Mouse (Mus musculus) left cerebral cortex, adult 9 months (tissue): ENCODE measurements at regions not wholly inside any gene's neighbourhood (a gene's known extent, or its start where the extent isn't known, plus 50 kb on each side); places are given as distances from the start of the nearest gene placed in this dataset.
A peak's percentile ranks its signal among the peaks of the same experiment; 100 is the strongest.

ENCODE experiments used
- DNase-seq, 2 experiments: peaks; one replicate each; pipeline ENCODE4 v3.0.0; 2022; ENCODE audit warnings: low spot score in 2 of 2

GRCm38 (mm10) chr9:113421645-113422044, 286.4 kb downstream of the Pdcd6ip start:
- no peak for DNase-seq

GRCm38 (mm10) chr9:113421121-113421520, 286.9 kb downstream of the Pdcd6ip start:
- no peak for DNase-seq

GRCm38 (mm10) chr9:113419801-113420200, 288.3 kb downstream of the Pdcd6ip start:
- no peak for DNase-seq

- no peak for DNase-seq
Observed at GRCm38 (mm10) chr9:113417106-113417505, 291.0 kb downstream of the Pdcd6ip start.

DNA sequence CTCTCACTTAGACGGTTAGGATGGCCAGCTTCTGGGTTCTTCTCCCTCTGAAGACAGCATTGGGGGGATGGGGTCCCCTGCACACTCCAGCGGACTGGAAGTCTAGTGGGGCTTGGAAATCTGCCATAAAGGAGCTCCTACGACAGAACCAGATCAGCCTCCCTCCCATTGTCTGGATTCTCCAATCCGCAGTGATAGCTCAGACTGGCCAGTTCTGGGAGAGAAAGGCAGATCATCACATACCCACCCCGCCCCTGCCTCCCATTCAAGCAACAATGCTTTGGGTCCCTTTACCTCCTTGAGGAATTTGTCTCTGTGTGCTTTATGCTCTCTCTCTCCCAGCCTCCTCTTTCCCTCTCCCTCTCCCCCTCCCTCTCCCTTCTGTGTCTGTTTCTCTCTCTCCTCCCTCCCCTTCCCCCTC, 292.5 kb downstream of the Pdcd6ip start:
- DNase-seq: no peak

DNA sequence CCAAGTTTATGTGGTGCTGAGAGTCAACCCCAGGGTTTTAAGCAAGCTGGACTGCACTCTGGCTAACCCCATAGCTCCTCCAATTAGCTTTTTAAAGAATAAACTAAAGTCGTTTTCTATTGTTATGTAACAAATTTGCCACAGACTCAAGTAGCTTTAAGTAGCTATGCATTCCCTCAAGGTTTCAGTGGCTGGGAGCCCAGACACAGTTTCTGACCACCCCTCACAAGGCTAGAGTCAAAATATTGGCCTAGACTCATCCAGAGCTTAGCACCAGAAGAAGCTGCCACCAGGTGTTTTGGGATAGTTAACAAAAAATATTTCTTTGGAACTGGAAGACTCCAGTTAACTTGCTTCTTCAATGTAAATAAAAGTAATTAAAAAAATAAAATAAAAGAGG, 293.4 kb downstream of the Pdcd6ip start:
- no peak for DNase-seq

- no peak for DNase-seq
Observed at GRCm38 (mm10) chr9:113413851-113414250, 294.2 kb downstream of the Pdcd6ip start.

DNA sequence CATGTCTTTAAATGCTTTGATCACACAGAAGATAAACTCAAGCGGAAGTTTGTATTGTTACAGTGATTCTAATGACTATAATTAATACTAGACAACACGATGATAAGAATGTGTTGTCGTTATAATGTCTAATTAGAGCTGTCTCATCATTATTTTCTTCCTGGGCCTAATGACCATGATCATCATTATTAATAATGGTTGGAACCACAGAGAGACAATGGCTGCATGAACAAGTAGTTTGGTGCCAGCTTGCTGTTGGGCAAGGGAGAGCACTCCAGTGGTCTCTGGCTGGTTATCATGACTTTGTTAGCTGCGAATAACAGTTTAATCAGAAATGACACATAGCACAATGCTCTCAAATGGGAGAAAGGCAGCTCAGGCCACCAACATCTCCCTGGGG, 296.4 kb downstream of the Pdcd6ip start:
- DNase-seq: no peak

- no peak for DNase-seq
Observed at GRCm38 (mm10) chr9:113408521-113408920, 299.5 kb downstream of the Pdcd6ip start.

DNA sequence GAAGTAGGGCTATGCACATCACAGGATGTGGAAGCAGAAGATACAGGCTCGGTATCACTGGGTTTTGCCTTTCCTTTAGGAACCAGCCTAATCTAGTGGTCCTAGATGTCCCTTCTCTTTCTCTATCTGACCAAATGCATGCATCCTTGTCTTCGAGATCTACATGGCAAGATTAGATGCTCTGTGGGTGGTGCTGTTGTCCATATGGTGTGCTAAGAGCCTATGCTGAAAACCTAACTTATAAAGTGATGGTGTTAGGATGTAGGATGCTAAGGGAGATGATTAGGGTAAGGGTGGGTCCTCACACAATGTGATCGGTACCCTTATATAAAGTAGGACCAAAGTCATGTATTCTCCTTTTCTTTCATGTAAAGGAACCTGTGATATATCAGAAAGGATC, 313.7 kb downstream of the Pdcd6ip start:
- DNase-seq: no peak

DNA sequence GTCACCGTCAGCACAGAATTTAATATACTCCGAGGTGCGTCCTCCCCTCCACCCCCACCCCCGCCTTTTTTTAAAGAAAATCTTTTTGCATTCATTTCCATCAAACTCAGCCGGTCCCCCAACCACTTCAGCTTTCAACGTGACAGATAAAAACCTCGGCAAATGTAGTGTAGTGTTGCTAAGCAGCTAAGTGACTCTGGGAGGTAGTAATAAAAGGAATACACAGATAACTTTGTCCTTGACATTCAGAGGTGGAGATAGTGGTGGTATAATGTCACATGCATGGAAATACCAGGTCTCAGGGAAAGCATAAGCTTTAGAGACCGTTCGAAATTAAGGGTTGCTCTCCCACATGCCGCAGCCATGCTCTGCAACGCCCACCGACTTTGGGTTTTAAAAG, 320.7 kb downstream of the Pdcd6ip start:
- no peak for DNase-seq

DNA sequence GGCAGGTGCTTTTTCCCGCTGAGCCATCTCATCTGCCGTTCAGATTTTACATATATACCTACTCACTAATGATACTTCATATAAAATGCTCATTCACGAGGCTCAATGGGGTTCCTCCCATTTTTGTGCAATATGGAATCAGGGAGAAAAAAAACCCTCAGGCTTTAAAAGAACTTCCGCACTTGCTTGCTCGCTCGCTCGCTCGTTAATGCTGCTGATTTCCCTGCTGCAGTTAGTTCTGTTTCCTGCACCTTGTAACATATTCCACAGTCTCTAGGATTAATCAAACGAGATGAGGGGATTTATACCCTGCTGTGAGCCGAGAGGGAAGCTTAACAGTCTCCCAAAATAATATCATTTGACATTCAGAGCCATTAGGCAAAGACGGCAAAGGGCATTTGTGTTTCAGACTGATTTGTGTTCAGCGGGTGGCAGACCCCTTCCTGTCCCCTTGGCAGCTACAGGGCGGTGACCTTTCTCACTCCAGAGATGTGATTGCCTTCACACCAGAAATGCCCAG, 326.4 kb downstream of the Pdcd6ip start:
- no peak for DNase-seq

- DNase-seq: no peak
Observed at GRCm38 (mm10) chr9:113380408-113381129, 327.5 kb downstream of the Pdcd6ip start.

- DNase-seq: no peak
Observed at GRCm38 (mm10) chr9:113378525-113378924, 329.5 kb downstream of the Pdcd6ip start.

DNA sequence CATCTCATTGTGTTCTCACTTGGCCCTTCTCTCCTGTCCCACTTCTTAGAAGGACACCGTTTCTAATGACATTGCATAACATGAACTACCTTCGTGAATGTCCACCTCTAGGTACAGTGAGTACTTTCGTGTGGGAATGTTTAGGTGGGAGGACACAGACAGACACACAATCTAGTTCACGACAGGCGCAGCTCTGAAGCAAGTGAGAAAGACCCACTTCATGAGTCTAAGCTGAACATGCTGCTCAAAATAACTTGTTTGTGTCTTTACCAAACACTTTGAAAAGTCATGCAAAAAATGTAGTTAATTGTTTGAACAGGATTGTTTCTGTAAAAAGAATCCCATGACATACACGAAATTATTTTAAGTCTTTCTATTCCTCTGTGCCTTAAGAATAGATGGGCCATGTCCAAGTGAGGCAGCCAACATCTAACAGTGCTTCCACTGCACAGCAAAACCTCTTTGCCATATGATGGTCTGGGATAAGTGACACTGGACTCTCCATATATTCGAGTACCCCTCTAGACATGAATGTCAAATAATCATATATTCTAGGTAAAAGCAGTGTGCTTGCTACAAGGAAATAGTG, 336.2 kb downstream of the Pdcd6ip start:
- DNase-seq: peak; percentile 34 to 35

- DNase-seq: no peak
Observed at GRCm38 (mm10) chr9:113347942-113348341, 360.1 kb downstream of the Pdcd6ip start.

DNA sequence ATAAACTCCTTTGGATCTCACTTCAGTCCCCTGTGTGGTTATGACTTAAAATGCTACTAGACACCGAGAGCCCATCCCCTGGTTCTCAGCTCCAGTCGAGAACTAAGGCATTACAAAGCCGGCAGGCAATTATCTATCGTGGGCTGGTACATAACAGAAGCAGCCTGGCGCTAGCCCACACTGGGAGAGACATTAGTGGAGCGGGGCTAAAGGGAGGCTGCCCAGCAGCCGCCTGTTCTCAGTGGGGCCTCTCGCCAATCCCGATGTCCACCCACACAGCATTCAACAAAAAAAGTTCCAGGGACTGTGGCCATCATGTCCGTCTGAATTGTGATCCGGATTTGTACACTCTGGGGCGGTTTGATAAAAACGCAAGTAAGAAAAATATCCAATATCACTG, 361.5 kb downstream of the Pdcd6ip start:
- peak in 1 of 2 experiments; percentile 69 for DNase-seq

DNA sequence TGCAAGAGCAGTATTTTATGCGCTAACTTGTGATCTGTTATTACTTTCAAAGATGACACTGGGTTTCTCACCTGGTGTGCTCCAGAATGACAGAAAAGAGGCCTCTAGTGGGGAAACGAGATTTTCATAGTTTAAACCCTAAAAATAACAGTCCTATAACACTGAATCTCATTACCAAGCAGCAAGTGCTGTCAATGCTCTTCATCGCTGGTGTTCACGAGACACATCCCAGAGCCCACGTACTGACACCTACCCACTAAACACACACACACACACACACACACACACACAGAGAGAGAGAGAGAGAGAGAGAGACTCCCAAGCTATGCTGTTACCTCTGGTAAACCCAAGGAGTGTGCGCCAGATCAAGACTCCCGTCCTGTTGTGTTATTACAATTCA, 365.9 kb downstream of the Pdcd6ip start:
- DNase-seq: peak; percentile 76 to 77

GRCm38 (mm10) chr9:113340838-113341237, 367.2 kb downstream of the Pdcd6ip start:
- DNase-seq: peak; percentile 54 to 63

DNA sequence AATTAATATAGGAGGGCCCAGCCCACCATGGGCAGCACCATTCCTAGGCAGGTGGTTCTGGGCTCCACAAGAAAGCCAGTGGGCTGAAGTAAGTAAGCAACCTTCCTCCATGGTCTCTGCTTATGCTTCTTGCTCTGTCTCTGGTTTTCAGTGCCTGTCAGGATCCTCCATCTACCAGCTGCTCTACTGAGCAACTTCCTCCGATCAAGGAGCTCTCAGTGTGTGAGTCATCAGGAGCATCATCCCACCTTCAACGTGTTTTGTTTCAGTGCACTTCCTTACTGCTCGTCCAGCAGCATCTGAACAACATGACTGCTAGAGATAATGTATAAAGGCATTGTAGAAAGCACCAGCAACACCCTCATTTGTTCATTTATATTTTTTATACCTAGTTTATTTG, 368.0 kb downstream of the Pdcd6ip start:
- DNase-seq: peak in 1 of 2 experiments; percentile 44

GRCm38 (mm10) chr9:113324489-113324888, 383.6 kb downstream of the Pdcd6ip start:
- no peak for DNase-seq

DNA sequence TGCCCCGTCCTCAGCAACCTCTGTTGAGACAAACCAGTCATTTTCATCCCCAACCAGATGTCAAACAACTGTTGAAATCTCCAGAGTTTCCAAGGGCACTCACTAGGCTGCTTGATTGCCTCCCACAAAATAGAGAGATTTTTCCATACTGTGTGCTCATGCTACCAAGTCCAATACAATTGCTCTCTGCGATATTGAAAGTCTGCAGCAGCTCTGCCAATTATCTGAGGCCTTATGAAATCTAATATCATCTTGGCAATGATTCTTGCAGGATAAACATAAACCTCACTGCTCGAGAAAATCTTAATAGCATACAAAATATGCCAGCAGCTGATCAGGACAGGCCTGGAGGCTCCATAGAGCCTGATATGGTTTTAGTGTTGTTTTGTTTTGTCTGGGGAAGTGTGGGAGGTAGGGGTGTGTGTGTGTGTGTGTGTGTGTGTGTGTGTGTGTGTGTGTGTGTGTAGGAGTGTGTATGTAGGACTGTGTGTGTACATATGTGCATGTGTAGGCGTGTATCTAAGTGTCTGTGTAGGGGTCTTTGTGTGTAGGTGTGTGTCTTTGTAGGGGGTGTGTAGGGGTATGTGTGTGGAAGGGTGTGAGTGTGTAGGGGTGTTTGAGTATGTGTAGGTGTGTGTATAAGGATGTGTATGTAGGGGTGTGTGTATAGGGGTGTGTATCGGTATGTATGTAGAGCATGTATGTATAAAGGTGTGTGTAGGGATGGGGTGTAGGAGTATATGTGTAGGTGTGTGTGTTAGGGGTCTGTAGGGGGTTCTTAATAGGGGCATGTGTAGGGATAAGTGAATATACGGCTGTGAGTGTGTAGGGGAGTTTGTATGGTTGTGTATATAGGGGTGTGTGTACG, 398.1 kb downstream of the Pdcd6ip start:
- no peak for DNase-seq
